Comparison of ENCODE assay signal across 8 mouse cellular contexts in the genomic region with DNA sequence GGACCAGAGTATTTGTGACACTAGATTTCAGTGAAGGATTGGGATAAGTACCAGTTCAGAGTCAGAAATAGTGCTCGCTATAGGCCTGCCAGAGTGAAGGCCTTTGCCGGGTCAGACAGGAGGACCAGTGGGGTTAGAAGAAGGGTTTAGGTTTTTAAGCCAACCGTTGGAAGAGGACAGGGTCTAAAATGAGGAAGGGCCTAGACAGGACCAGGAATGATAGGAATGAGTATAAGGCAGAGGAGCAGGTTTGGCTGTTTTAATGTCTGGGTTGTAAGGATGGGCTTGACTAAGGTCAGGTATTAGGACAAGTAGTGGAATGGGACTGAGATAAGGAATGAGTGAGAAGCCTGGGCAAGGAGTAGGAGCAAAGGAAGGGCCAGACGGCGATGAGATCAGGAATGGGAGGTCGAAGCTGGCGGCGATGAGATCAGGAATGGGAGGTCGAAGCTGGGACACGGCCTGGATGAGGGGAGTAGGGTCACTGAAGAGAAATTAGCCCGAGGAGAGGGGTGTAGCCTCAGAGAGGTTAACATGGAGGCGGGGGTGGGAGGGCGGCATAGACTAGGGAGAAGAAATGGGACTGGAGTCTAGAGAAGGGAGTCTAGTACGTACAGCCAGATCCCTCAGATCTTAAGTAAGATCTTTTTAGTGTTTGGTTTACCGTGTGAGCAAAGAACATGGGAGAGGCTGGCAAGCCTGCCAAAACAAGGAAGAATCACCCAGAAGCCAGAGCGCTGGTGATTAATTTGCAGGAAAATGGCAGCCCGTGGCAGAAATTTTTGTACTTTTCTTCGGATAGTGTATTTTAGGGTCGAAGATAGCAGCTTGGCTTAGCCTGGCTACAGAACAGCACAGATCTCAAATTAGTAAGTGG. TPM values are rescaled to one million over a fixed set of nuclear protein-coding genes. Genes with fewer than 3 reads are reported as not detected.
DNase-seq lines count a peak whose midpoint lies in the region; ATAC-seq lines count a peak whose summit lies in the region.

No protein-coding gene starts in this region.

- 20% methylated on average over 19 of the region's 19 CpGs for WGBS in embryonic facial prominence, embryonic 13.5 days
- WGBS in hindbrain, embryonic 15.5 days: 16% methylated on average over 19 of the region's 19 CpGs
- WGBS in midbrain, embryonic 11.5 days: 25% methylated on average over 19 of the region's 19 CpGs

- H3K9ac ChIP-seq in embryonic facial prominence, embryonic 13.5 days: peak overlapping the region; percentile 97
- peak overlapping the region; percentile 97 for H3K9ac ChIP-seq in hindbrain, embryonic 15.5 days
- H3K9ac ChIP-seq in midbrain, embryonic 11.5 days (ENCODE audit: low read length): peak overlapping the region; percentile 98

- no peak for ATAC-seq in embryonic facial prominence, embryonic 13.5 days (ENCODE audit: insufficient number of reproducible peaks, insufficient read depth, low FRiP score, low TSS enrichment, low read depth)
- ATAC-seq in hindbrain, embryonic 15.5 days (ENCODE audit: low FRiP score, low read depth): peak; percentile 28; the same call in 1 of the 2 replicates
- no peak for ATAC-seq in midbrain, embryonic 11.5 days (ENCODE audit: low FRiP score)

- H3K36me3 ChIP-seq in embryonic facial prominence, embryonic 13.5 days: no peaks in the 10 kb centered on the region
- H3K36me3 ChIP-seq in hindbrain, embryonic 15.5 days: no peaks in the 10 kb centered on the region
- H3K36me3 ChIP-seq in midbrain, embryonic 11.5 days (ENCODE audit: control insufficient read depth, insufficient read depth, low read length): no peaks in the 10 kb centered on the region

- no peaks in the 10 kb centered on the region for H3K9me3 ChIP-seq in embryonic facial prominence, embryonic 13.5 days
- no peaks in the 10 kb centered on the region for H3K9me3 ChIP-seq in hindbrain, embryonic 15.5 days
- H3K9me3 ChIP-seq in midbrain, embryonic 11.5 days (ENCODE audit: control insufficient read depth, low read length): no peaks in the 10 kb centered on the region

- peak overlapping the region; percentile 96 for H3K4me3 ChIP-seq in embryonic facial prominence, embryonic 13.5 days
- peak overlapping the region; percentile 96 for H3K4me3 ChIP-seq in hindbrain, embryonic 15.5 days
- peak overlapping the region; percentile 92 for H3K4me3 ChIP-seq in midbrain, embryonic 11.5 days (ENCODE audit: low read depth, low read length)

- peaks cover 38% of the 10 kb centered on the region for H3K4me1 ChIP-seq in embryonic facial prominence, embryonic 13.5 days
- H3K4me1 ChIP-seq in hindbrain, embryonic 15.5 days (replicated peaks): peaks cover 41% of the 10 kb centered on the region
- peaks cover 15% of the 10 kb centered on the region for H3K4me1 ChIP-seq in midbrain, embryonic 11.5 days (ENCODE audit: control insufficient read depth, insufficient read depth, low read length)

- H3K27ac ChIP-seq in embryonic facial prominence, embryonic 13.5 days: peak overlapping the region; percentile 92
- H3K27ac ChIP-seq in hindbrain, embryonic 15.5 days (replicated peaks): peak overlapping the region; percentile 92
- H3K27ac ChIP-seq in midbrain, embryonic 11.5 days (ENCODE audit: low read depth, low read length): no peak overlapping the region

- no peaks in the 10 kb centered on the region for H3K27me3 ChIP-seq in embryonic facial prominence, embryonic 13.5 days
- H3K27me3 ChIP-seq in hindbrain, embryonic 15.5 days: no peaks in the 10 kb centered on the region
- H3K27me3 ChIP-seq in midbrain, embryonic 11.5 days (ENCODE audit: control insufficient read depth, insufficient read depth, low read length): no peaks in the 10 kb centered on the region

- H3K4me2 ChIP-seq in embryonic facial prominence, embryonic 13.5 days: peak overlapping the region; percentile 73
- H3K4me2 ChIP-seq in hindbrain, embryonic 15.5 days: peak overlapping the region; percentile 78
- peak overlapping the region; percentile 81 for H3K4me2 ChIP-seq in midbrain, embryonic 11.5 days

- peak; percentile 33 to 79 for DNase-seq in adrenal gland, adult (ENCODE audit: inconsistent age in 2 of 2, low spot score in 1 of 2)
- no peak for DNase-seq in adrenal gland, adult 8-10 months
- peak; percentile 14 to 37 for DNase-seq in right cerebral cortex, postnatal 10 days (ENCODE audit: low spot score in 2 of 2)
- no peak for DNase-seq in right cerebral cortex, postnatal 14 days
- peak; percentile 91 for DNase-seq in midbrain, embryonic 11.5 days (ENCODE audit: low spot score, missing footprints)
- DNase-seq in frontal cortex, postnatal 25 days (ENCODE audit: low spot score in 2 of 2): no peak

RNA-seq across cellular contexts. Expression of a gene that starts 1.4 kb away (rescaled TPM):
- 10 to 100 TPM; 37.1 to 55.0 (median 45.8) TPM for total RNA-seq in adrenal gland, adult 8-10 months (2022)
- polyA plus RNA-seq in embryonic facial prominence, embryonic 13.5 days (2015; fragmentation: Nextera tagmentation; extraction: Ambion mirVana): 9.1 and 10.6 TPM in 2 replicates
- 9.1 and 9.8 TPM in 2 replicates for polyA plus RNA-seq in hindbrain, embryonic 15.5 days (2015; fragmentation: Nextera tagmentation; extraction: Ambion mirVana)
- 9.9 and 10.0 TPM in 2 replicates for polyA plus RNA-seq in midbrain, embryonic 11.5 days (2014; fragmentation: Nextera tagmentation; extraction: Ambion mirVana)

Comparison
In these comparisons a context has a peak if more than half of its experiments do, and no peak if none do; other contexts are left out.
1. DNase-seq: peak in adrenal gland, adult (2 of 2), right cerebral cortex, postnatal 10 days (2 of 2) and midbrain, embryonic 11.5 days (single experiment); none in adrenal gland, adult 8-10 months (single experiment), right cerebral cortex, postnatal 14 days (single experiment) and frontal cortex, postnatal 25 days (0 of 2).
2. Peak in every context shown above with its lines, with median percentiles within 50 percentile points of each other: H3K4me2 ChIP-seq, H3K4me3 ChIP-seq and H3K9ac ChIP-seq.